Mouse (Mus musculus) telencephalon, adult 2 months (tissue): ENCODE measurements at regions not wholly inside any gene's neighbourhood (a gene's known extent, or its start where the extent isn't known, plus 50 kb on each side); places are given as distances from the start of the nearest gene placed in this dataset.

Source experiments
- DNase-seq: peaks from one replicate; pipeline ENCODE4 v3.0.0-alpha.2; 2011; ENCODE audit warnings: low read depth, low spot score

DNA sequence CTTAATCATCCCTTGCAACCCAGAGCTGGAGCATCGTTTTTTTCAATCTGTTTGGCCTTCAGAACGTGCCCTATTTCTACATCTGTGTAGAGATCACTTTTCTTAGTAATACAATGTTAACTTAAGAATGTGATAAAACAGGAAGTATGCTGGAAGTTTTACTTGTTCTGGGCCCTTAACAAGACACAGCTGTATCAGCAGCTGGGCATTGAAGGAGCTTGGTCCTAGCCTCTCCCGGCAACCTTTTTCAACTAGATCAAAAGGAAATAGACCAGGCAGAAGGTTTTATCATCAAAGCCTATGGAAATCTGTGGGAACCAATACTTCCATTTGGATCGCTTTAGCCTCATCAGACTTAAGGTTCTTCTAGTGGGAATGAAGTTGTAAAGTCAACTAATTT, 317.9 kb downstream of the Ndfip2 start:
- DNase-seq: no peak

DNA sequence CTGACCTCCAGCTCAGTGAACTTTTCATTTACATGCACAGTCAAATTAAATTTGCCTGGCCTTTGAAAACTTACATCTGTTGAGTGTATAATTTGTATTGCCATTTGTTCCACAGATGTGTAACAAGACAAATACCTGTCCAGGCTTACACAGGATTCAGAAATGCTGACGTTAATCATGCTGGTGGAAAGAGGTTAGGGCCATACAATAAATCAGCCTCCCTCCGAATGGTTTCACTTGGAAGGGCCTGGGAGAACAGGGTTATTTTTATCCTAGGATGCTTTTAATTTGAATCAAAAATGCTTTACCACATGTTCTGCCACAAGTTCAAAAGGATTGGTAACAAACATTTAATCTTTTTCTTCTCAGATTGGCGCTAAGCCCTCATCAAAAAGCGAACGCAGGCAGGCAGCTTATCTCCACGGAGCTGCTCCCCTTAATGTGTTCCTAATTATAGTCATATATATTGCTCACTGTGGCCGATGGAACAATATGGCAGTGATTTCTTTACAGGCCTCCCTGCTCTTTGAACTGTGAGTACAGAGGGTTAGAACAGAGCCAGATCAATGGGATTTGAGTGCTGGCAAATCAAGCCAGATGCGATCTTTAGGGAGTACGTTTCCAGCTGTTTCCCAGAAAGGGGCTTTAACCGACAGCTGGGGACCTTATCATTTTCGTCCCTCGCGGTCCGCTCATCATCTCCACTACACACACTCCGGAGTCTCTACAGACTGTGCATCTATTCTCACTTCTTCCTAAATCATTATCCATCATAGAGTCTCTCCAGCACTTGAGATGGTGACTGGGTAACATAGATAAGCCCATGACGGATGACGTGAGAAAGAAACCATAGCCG, 313.9 kb downstream of the Ndfip2 start:
- DNase-seq: no peak

DNA sequence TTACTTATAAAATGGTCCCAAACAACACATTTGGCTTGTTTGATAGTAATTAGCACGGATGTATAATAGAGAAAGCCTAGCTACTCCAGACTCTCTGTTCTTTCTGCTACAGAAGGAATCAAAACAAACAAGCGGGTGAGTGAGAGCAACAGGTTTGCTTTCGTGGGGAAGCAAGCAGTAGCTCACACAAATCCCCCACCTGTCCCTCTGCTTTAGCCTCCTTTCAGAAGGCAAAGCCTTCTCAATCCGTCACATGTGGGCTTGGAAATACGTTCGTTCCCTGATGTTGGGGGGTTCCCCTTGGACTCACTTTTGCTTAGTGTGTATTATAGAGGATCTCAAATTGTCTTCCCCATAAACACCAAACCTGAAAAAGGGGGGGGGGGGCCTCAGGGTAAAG, 311.8 kb downstream of the Ndfip2 start:
- no peak for DNase-seq

DNA sequence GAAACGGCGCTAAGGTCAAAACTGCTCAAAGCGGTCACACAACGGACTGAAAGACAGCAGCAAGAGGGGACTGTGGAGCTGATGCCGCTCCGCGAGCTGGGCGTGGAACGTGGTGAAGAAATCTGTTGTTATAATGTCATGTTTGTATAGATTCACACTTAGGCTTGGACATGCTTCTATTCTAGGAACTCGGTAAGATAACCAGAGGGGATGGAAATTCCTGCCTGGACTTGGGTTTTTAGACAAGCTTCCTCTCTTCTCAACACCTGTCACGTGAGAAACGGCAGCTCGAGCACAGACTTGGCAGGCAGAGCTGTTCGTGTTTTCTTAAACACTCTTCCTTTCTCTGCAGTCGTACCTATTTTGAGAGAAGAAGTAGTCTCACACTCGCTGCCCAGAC, 307.5 kb downstream of the Ndfip2 start:
- peak; percentile 75 for DNase-seq

DNA sequence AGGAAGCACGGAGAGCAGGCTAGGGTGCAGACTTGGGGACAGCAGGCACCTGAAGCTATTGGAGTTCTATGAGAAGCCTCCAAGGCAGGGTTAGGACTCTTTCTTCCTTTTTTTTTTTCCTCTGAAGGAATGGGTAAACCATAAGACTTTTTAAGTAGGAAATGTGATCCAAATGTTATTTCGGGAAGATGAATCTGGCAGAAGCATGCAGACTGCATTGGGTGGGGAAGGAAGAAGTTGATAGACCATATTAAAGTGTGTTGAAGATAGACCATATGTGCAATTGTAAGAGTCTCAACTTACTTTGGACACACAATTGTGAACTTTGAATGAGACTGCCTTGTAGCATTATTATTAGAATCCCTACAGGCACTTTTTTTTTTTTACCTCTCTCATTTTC, 304.5 kb downstream of the Ndfip2 start:
- no peak for DNase-seq

DNA sequence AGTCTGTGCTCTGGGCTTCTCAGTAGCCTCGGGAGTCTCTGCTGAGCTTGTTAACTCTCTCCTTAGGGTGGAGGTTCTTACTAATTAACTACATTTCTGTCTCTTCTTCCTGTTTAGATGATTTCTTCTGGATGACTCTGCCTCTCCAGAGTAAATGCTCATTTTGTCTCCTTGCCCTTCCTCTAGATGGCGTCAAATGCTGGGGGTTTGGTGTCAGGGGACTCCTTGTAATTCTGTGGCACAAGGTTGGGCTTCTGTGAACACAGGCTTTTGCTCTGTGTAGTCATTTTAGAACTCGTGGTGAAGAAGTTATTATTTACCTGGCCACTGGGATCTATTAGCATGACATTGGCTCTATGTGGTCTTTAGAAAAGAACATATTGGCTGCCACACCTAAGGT, 298.4 kb downstream of the Ndfip2 start:
- no peak for DNase-seq

DNA sequence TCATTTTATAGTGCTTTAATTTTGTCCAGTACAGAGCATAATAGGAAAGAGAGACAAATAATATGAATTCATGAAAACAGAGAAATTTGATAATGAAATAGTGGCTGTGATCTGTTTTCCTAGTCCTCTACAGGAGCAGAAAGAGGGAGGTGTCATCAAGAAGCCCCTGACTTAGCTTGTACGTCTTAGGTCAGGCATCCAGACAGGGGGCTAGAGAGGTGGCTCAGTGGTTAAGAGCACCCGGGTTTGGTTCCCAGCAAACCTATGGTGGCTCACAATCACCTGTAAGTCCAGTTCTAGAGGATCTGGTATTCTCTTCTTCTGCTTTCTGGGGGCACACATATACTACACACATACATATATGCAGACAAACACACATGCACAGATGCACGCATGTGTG, 285.7 kb downstream of the Ndfip2 start:
- DNase-seq: no peak

DNA sequence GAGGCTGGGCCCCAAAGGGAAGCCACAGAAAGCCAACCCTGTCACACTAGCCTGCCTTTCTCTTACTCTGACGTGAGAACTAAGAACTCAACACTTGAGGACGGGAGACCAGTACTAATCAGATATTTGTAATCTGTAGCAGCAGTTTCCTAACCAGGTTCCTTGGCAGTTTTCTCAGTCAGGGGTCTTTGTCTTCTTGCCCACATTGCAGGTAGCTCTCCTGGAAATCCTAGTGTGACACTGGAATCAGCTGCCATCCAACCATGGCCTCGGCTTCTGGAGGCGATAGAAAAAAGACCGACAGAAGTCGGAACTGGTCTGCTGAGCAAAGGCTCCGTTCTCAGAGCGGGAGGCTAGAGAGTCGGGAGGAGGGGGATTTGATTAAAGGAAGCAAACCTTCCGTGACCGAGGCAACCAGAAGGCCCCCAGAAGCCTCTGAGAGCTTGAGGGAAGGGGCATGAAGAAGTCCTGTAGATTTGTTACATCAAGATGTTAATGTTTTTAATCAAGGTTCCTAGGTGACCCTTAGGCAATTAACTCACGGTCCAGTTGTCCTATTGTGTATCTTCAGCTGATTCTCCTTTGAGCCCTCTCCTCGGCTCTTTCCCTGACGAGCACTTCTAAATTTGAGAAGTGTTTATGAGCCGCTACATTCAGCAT, 284.2 kb downstream of the Ndfip2 start:
- no peak for DNase-seq

DNA sequence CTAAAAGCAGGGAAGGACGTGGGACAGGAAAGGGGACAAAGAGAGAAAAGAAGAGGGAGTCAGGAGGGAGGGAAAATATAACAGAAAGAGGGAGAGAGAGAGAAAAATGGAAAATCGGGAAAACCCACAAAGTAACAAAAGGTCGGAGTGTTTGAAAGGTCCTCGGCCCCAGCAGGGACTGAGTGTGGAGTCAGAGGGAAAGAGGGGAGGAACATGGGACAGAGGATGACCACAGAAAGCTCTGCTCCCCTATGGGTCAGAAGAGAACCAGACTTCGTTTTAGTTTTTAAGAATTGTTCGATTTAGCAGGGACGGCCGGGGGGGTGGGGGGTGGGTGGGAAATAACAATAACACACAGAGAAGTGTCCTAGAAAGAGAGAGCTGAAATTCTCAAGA, 283.7 kb downstream of the Ndfip2 start:
- DNase-seq: no peak

DNA sequence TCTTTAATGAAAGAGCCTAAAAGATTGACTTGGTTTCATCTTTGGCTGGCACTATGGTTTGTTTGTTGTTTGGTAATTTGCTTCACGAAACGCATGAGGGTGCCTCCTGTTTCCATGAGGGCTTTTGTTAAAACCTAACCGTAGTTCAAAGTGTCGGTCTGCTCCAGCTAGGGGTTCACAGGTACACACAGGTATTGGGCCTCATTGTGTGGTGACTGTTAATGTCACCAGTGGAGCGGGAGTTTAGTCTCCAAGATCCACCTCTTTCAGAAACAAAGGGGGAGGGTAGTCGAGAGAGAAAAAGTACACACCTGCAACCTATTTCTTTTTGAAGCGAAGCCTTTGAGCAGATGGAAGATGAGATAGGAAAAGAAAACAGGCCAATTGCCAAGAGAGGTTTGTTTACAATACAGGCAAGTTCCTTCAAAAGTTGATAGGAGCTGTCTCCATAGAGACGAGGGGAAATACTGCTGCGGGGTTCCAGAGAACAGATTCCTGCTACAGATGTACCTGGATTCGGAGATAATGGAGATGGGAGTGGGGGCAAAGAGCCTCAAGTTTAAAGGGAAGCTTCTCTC, 273.9 kb downstream of the Ndfip2 start:
- no peak for DNase-seq

DNA sequence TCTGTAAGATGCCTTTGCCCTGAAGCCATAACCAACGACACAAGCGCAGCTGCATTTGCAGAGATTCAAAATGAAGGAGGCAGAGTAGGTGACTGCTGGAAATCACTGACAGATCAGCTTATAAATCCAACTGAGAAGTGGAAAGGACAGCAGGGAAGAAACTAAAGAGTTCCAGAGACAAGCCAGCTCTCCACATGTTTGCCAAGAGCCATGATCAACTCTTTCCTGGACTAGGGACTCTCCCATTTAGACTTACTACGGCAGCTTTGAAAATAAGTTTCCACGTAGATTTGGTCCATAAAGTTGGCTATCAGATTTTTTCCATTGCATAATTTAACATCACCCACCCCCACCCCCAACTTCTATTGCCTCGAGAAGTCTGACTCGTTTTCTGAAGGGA, 269.7 kb downstream of the Ndfip2 start:
- no peak for DNase-seq

DNA sequence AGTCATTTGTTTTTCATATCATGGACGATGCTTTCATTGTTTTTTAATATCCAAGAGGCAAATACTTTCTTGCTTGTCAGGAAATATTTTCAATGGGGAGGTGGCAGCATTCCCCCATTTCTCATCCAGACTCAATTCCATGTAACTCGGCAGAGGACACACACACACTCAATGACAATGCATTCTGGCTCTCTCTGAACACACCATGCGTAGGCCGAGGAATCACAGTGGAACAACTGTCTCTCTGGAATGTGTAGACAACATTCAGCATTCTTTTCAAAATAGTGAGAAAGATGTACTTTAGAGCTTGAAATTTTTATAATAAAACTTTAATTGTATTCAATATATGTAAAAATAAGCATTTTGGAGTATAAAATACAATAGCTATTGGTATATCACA, 265.5 kb downstream of the Ndfip2 start:
- no peak for DNase-seq

DNA sequence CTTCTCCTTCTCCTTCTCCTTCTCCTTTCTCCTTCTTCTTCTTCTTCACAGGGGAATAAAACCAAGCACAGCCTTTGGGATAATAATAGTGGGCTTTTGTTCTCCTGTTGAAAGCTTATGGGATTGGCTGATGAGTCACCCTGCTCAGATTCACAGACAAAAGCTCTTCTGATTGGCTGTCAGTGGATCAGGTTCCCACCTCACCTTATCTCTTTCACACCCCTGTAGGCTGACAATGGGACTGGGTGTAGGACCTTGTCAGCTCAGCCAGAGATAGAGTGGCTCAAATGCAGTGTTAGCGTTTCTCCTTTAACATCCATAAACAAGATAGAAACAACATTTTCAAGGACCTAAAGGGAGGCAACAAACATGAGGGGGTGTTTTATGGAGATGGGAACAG, 263.9 kb downstream of the Ndfip2 start:
- no peak for DNase-seq

DNA sequence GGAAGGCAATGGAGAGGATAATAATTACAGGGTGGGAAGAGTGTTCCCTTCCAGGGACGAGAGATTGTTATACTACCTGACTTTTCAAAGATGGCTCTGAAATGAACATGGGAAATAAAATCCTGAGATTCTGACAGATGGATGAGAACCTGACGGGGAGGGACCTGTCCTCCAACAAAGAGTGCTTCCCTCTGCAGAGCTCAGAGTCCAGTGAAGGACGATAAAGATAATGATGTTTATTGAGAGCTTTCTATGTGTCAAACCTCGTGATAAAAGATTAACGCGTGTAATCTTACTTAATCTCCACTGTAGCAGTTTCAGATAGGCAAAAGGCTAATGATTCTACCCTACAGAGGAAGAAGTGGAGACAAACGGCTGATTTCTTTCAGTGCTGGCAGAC, 260.3 kb downstream of the Ndfip2 start:
- DNase-seq: no peak

DNA sequence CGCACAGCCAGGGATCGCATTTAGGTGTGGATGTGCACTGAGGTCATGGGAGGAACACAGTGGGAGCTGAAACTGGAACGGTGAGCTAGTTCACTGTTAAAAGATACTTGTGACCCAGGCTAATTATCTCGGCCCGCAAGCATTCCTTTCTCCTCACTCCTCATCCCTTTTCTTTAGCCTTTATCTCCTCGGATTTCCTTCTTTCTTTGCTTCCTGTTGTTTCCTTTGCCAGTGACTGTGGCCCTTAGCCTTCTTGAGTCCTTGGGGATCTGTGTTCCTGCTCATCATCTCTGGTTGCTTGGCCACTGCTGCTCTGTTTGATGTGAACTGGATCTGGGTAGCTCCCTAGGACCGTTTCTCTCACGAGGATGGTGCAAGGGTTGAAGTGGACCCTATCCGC, 256.0 kb downstream of the Ndfip2 start:
- DNase-seq: no peak

DNA sequence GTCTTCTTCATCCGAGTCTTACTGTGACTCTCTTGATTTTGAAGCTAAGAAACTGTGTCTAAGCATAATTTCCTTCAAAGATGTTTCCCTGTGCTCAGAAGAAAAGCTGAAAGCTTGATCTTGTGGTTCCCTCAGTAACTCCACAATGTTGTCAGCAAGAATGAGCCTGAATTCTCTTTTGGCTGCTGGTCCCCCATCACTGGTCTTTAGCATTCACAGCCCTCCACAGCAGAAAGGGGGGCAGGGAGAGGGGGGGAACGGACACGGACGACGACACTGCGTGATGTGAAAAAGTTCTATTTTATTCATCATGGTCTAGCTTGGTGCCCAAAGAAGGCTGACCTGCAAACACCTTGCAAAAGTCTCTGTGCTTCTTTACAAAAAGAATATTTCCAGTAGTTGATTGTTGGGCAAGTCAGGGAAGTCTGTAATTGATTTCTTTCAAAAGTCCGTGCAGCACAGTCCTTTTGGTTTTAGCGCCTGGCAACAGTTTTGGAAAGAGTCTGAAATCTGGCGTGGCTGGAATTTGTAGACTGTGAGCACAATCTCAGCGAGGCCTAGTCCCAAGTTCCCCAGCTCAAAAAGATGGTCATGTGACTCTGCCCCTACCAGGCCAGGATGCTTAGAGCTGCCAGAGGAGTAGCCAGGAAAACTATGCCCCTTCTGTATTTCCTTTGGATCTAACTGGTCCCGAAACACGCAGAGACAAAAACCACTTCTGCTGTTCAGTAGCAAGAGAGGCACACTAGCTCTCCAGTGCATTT, 254.7 kb downstream of the Ndfip2 start:
- no peak for DNase-seq

DNA sequence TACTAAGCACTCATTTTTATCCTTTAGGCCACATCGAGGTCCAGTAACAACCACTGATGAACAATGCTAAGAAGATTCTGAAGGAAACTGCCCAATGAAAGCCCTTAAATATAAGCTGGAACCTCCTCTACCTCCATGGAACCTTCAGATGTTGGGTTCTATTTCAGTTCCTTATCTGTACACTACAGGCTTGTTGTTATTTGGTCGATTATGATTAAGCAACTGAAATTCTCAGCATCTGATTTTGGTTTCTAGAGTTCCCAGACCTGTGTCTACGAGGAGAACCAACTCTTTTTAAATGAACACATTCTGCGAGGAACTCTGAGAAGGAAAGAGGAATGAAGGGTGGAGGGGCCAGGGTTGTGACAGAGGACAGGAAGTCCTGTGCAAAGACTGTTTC, 253.5 kb downstream of the Ndfip2 start:
- no peak for DNase-seq

DNA sequence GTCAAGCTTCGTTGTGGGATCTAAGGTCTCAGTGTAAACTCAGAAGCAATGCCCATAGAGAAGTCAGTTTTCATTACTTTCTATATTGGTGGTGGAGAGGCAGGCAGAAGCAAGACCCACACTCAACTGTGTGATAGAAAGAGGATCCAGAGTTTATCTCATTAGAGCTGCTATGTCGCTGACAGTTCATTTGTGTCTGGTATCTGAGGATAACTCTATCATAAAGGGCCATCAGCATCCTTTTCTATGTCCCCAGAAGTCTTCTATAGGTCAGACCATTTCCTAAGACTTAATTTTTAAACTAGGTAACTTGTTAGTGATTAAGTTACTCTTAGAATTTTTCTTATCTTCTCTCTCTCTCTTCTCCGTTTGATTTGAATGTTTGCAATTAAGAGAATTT, 252.8 kb downstream of the Ndfip2 start:
- DNase-seq: no peak

DNA sequence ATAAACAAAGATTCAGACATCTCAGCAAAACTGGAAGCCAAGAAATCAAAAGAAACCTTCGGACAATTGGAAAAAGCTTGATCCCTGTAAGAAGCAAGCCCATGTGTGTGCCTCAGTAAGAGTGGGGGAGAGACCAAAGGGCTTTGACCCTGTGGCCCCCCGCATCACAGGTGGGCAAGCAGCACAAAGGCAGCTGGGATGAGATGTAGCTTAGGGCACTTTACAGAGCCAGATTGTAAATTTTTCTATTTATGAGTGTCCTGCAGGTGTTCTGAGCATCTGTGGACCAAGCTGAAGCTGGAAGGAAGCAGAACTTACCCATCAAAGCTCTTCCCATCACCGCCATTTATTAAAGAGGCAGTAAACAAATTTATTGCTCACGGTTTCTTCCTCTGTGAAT, 246.9 kb downstream of the Ndfip2 start:
- DNase-seq: no peak

DNA sequence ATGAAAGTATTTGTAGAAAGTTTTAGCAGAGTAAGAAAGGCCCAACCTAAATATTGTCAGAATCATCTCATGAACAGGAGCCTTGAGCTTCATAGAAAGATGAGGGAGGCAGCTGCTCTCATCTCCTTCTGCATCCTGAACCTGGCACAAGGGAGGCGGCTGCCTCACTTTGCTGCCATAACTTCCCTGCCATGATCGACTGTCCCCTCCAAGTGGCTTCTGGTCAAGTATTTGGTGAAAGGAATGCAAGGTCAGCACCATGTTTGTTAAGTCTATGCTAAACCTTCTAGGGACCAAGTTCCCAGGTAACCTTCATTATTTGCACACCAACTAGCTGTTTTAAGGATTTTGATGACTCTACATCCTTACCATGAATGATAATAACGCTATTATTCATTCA, 246.0 kb downstream of the Ndfip2 start:
- no peak for DNase-seq

DNA sequence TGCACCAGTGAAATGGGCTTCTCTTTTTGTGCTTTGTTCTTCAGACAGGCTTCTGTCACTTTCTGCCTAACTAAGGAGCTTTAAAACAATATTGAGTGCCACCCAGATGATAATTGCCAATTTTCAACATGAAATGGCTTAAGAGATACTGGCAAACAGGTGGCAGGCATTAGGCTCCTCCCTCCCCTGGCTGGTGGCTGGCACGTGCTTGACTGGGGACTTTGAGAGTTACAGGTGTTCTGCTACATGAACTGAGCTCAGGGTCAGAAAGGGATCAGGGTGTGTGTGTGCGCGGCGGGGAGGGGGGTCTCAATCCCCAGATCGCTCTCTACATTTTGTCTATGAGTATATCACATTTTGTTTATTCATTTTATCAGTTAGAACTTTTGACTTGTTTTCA, 245.4 kb downstream of the Ndfip2 start:
- DNase-seq: no peak

DNA sequence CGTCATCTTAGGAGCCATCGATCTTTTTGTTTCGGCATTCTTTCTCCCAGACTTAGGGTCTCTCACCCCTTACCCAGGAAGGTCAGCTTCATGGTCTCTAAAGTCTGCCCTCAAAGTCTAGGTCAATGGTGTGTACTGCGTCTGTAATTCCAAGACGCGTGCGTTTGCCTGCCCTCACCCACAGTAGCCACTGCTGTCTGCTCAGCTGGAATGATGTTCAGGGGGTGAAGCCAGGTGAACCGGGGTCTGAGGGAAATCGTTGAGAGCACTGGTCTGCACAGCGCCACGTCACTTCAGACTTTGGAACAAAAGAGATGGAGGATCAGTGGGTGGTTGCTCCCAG, 244.2 kb downstream of the Ndfip2 start:
- DNase-seq: no peak
